Mouse (Mus musculus) monocyte, adult 2 months (primary cell): ENCODE data around the gene Tulp4.

Experiments
- DNase-seq, 2 experiments: peaks; one replicate each; pipeline ENCODE4 v3.0.0; 2022; ENCODE audit warnings: low spot score in 2 of 2, low read depth in 1 of 2

Tulp4 gene

GRCm38 (mm10) chr17:6106361-6107014 lies at the start of gene Tulp4:
Gene Tulp4, plus strand, starts transcription at chr17:6106437.
- DNase-seq: peak; percentile 53 to 74

GRCm38 (mm10) chr17:6062793-6063192 lies 43.4 kb upstream of the Tulp4 start:
- no peak for DNase-seq

GRCm38 (mm10) chr17:6063532-6063931 lies 42.7 kb upstream of the Tulp4 start:
- no peak for DNase-seq

- no peak for DNase-seq
Observed at GRCm38 (mm10) chr17:6066021-6066420, 40.2 kb upstream of the Tulp4 start.

- DNase-seq: no peak
Observed at GRCm38 (mm10) chr17:6067613-6068012, 38.6 kb upstream of the Tulp4 start.

GRCm38 (mm10) chr17:6069866-6070265 lies 36.4 kb upstream of the Tulp4 start:
- DNase-seq: no peak

- no peak for DNase-seq
Observed at GRCm38 (mm10) chr17:6073405-6073804, 32.8 kb upstream of the Tulp4 start.

GRCm38 (mm10) chr17:6079287-6080122 lies 26.7 kb upstream of the Tulp4 start, which contains the start of the genes Serac1 and Gtf2h5:
Gene Serac1, minus strand, starts transcription at chr17:6079741.
Gene Gtf2h5, plus strand, starts transcription at chr17:6079786.
- DNase-seq: peak; percentile 90 to 97

GRCm38 (mm10) chr17:6083323-6083890 lies 22.8 kb upstream of the Tulp4 start:
- DNase-seq: no peak

GRCm38 (mm10) chr17:6091604-6092003 lies 14.6 kb upstream of the Tulp4 start:
- DNase-seq: no peak

- no peak for DNase-seq
Observed at GRCm38 (mm10) chr17:6095579-6095978, 10.7 kb upstream of the Tulp4 start.

GRCm38 (mm10) chr17:6097884-6098283 lies 8.4 kb upstream of the Tulp4 start:
- DNase-seq: peak in 1 of 2 experiments; percentile 26

GRCm38 (mm10) chr17:6102287-6102686 lies 4.0 kb upstream of the Tulp4 start:
- no peak for DNase-seq

- DNase-seq: no peak
Observed at GRCm38 (mm10) chr17:6103566-6103965, 2.7 kb upstream of the Tulp4 start.

GRCm38 (mm10) chr17:6107015-6107601 lies 871 bp downstream of the Tulp4 start:
- peak in 1 of 2 experiments; percentile 19 for DNase-seq

GRCm38 (mm10) chr17:6108175-6108574 lies 1.9 kb downstream of the Tulp4 start:
- DNase-seq: no peak

- DNase-seq: no peak
Observed at GRCm38 (mm10) chr17:6110956-6111355, 4.7 kb downstream of the Tulp4 start.

GRCm38 (mm10) chr17:6113653-6114052 lies 7.4 kb downstream of the Tulp4 start:
- DNase-seq: no peak

GRCm38 (mm10) chr17:6115085-6115484 lies 8.8 kb downstream of the Tulp4 start:
- DNase-seq: no peak

GRCm38 (mm10) chr17:6117148-6117725 lies 11.0 kb downstream of the Tulp4 start:
- DNase-seq: no peak

- no peak for DNase-seq
Observed at GRCm38 (mm10) chr17:6117917-6118316, 11.7 kb downstream of the Tulp4 start.
